Mouse (Mus musculus) heart, embryonic 11.5 days (tissue): ENCODE results near the gene Coro1c. TPM values are rescaled to one million over a fixed set of nuclear protein-coding genes. Genes with fewer than 3 reads are reported as not detected.

Source experiments
- ATAC-seq: fragments of 200-750 bp; cut with Nextera tagmentation; replicated peaks from 2 replicates; pipeline ENCODE4 v1.8.0; 2017; ENCODE audit warnings: moderate library complexity; ENCODE audit not compliant: insufficient number of reproducible peaks, low FRiP score, low TSS enrichment
- H3K27ac ChIP-seq: fragments of 300-500 bp; sonication (generic); 2 replicates; pipeline ENCODE4 v1.5.1; 2014; ENCODE audit warnings: mild to moderate bottlenecking, low read depth, low read length
- H3K27me3 ChIP-seq: fragments of 300-500 bp; sonication (generic); 2 replicates; pipeline ENCODE4 v1.6.1; 2014; ENCODE audit warnings: mild to moderate bottlenecking, low read length, mixed read lengths; ENCODE audit not compliant: control insufficient read depth, insufficient read depth
- H3K36me3 ChIP-seq: fragments of 300-500 bp; sonication (generic); 2 replicates; pipeline ENCODE4 v1.6.1; 2014; ENCODE audit warnings: mild to moderate bottlenecking, low read length, moderate library complexity, mixed read lengths; ENCODE audit not compliant: control insufficient read depth, insufficient read depth
- H3K4me1 ChIP-seq: fragments of 300-500 bp; sonication (generic); 2 replicates; pipeline ENCODE4 v1.6.1; 2014; ENCODE audit warnings: low read length; ENCODE audit not compliant: control insufficient read depth, insufficient read depth
- H3K4me2 ChIP-seq: fragments of 300-500 bp; sonication (generic); 2 replicates; pipeline ENCODE4 v1.6.1; 2014; ENCODE audit warnings: mild to moderate bottlenecking, moderate library complexity
- H3K4me3 ChIP-seq: fragments of 300-500 bp; sonication (generic); 2 replicates; pipeline ENCODE4 v1.5.1; 2014; ENCODE audit warnings: low read depth, low read length
- H3K9ac ChIP-seq: fragments of 300-500 bp; sonication (generic); 2 replicates; pipeline ENCODE4 v1.6.1; 2014; ENCODE audit warnings: mild to moderate bottlenecking, low read depth, low read length, moderate library complexity
- H3K9me3 ChIP-seq: fragments of 300-500 bp; sonication (generic); replicated peaks from 2 replicates; pipeline ENCODE4 v1.6.1; 2016; ENCODE audit warnings: low read length; ENCODE audit not compliant: control insufficient read depth
- WGBS: fragments of 180-500 bp; shearing (Covaris S2); extraction: QIAGEN DNeasy Blood & Tissue Kit; methylation state at CpG from one replicate; pipeline ENCODE4 v1.1.7; 2014; ENCODE audit not compliant: insufficient replicate concordance; 5-methylcytosine and 5-hydroxymethylcytosine counted together
- polyA plus RNA-seq: library from polyadenylated mRNA; unstranded; fragments of >200 nt; fragmentation: Nextera tagmentation; extraction: Ambion mirVana; gene quantifications from 2 replicates; pipeline ENCODE4 v1.2.1, GENCODE M21; 2014

The Coro1c gene
- polyA plus RNA-seq, 1 experiment from 2014 or later = 113 TPM

GRCm38 (mm10) chr5:113950133-113950532 is 41.6 kb upstream of the Coro1c start:
- no peak for ATAC-seq
- Histone ChIP-seq H3K4me1 (peaks cover 34% of the 10 kb centered on the region), H3K4me3 (no peak overlapping the region), H3K9ac (no peak overlapping the region), H3K36me3 (peaks cover 21% of the 10 kb centered on the region), H3K27ac (0 out of 2 replicates have a peak overlapping the region, but pooled peaks have one; percentile 87), H3K4me2 (no peak overlapping the region), H3K9me3 (no peaks in the 10 kb centered on the region), H3K27me3 (no peaks in the 10 kb centered on the region)
- WGBS = 88% methylated on average over 17 of the region's 17 CpGs

GRCm38 (mm10) chr5:113947280-113947679 is 38.7 kb upstream of the Coro1c start:
- H3K4me1 ChIP-seq = peaks cover 20% of the 10 kb centered on the region
- H3K27me3 ChIP-seq = no peaks in the 10 kb centered on the region
- H3K9me3 ChIP-seq = no peaks in the 10 kb centered on the region
- H3K27ac ChIP-seq = no peak overlapping the region
- no peak for ATAC-seq
- H3K4me2 ChIP-seq = no peak overlapping the region
- H3K36me3 ChIP-seq = peaks cover 45% of the 10 kb centered on the region
- no peak overlapping the region for H3K9ac ChIP-seq
- 59% methylated on average over 2 of the region's 2 CpGs for WGBS
- no peak overlapping the region for H3K4me3 ChIP-seq

- 86% methylated on average over 6 of the region's 6 CpGs for WGBS
- ATAC-seq = no peak
- no peaks in the 10 kb centered on the region for H3K27me3 ChIP-seq
- peaks cover 52% of the 10 kb centered on the region for H3K36me3 ChIP-seq
- no peak overlapping the region for H3K4me3 ChIP-seq
- H3K9me3 ChIP-seq = no peaks in the 10 kb centered on the region
- H3K4me2 ChIP-seq = no peak overlapping the region
- H3K27ac ChIP-seq = no peak overlapping the region
- no peak overlapping the region for H3K9ac ChIP-seq
- peaks cover under 1% of the 10 kb centered on the region; the same call in 1 of the 2 replicates for H3K4me1 ChIP-seq
Measured at GRCm38 (mm10) chr5:113945126-113945525, 36.6 kb upstream of the Coro1c start.

DNA sequence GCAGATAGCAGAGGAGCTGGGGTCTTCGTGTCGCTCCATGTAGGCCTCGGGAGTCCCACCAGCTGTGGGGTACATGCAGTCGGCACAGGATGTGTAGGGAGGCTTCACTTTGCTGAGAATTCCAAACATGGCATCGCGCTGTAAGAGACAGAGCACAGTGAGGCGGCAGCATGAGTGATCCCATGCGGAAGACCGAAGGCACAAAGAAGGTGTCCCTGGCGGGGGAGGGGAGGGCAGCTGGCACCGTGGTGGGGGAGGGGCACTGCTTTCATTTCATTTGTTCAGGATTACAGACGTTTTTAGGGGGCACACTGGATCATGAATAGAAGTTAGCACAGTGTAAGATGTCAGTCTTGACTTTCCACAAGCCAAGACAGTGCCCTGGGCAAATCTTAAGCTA is 34.8 kb upstream of the Coro1c start:
- H3K27ac ChIP-seq = no peak overlapping the region
- H3K9ac ChIP-seq = no peak overlapping the region
- H3K4me3 ChIP-seq = no peak overlapping the region
- H3K36me3 ChIP-seq = peaks cover 42% of the 10 kb centered on the region
- H3K4me1 ChIP-seq = peaks cover 3% of the 10 kb centered on the region; the same call in 1 of the 2 replicates
- ATAC-seq = no peak
- no peaks in the 10 kb centered on the region for H3K27me3 ChIP-seq
- H3K4me2 ChIP-seq = no peak overlapping the region
- WGBS = 77% methylated on average over 12 of the region's 12 CpGs
- H3K9me3 ChIP-seq = no peaks in the 10 kb centered on the region

- H3K27me3 ChIP-seq = no peaks in the 10 kb centered on the region
- H3K27ac ChIP-seq = no peak overlapping the region
- no peak overlapping the region for H3K9ac ChIP-seq
- H3K36me3 ChIP-seq = peaks cover 42% of the 10 kb centered on the region
- H3K4me3 ChIP-seq = no peak overlapping the region
- peaks cover 11% of the 10 kb centered on the region for H3K4me1 ChIP-seq
- WGBS = 84% methylated on average over 12 of the region's 12 CpGs
- H3K4me2 ChIP-seq = no peak overlapping the region
- ATAC-seq = no peak
- no peaks in the 10 kb centered on the region for H3K9me3 ChIP-seq
Measured at GRCm38 (mm10) chr5:113942580-113942979, 34.0 kb upstream of the Coro1c start.

DNA sequence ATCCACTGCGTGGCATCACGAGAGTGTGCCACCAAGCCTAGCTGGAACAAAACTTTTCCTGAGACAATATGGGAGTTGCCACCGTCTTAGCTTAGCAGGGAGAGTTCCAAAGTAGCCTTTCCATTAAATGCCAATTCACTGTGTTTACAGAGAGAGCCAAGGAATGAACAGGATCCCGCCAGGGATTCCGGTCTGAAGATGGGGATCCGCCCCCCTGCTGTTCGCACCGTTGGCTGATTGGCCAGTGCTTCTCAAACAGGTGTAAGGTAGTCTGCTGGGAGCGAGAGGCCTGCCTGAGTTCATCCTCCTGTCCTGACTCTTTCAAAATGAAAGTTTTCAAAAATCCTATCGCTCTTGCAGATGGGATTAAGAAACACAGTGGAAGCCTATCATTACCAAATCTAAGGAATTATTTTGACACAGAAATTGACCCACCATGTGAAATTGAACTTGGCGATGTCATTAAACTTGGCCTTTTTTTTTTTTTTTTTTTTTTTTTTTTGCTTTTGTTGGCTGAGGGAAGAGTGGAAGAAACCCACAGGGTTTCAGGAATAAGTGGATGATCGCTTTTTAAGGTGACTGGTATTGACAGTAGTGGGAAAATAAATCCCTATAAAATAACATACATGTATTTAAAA is 30.8 kb upstream of the Coro1c start:
- Histone ChIP-seq H3K27ac (no peak overlapping the region), H3K4me3 (no peak overlapping the region), H3K9ac (no peak overlapping the region), H3K4me1 (peaks cover 20% of the 10 kb centered on the region), H3K4me2 (no peak overlapping the region), H3K36me3 (peaks cover 28% of the 10 kb centered on the region), H3K9me3 (no peaks in the 10 kb centered on the region), H3K27me3 (no peaks in the 10 kb centered on the region)
- WGBS = 54% methylated on average over 12 of the region's 12 CpGs
- ATAC-seq = no peak

DNA sequence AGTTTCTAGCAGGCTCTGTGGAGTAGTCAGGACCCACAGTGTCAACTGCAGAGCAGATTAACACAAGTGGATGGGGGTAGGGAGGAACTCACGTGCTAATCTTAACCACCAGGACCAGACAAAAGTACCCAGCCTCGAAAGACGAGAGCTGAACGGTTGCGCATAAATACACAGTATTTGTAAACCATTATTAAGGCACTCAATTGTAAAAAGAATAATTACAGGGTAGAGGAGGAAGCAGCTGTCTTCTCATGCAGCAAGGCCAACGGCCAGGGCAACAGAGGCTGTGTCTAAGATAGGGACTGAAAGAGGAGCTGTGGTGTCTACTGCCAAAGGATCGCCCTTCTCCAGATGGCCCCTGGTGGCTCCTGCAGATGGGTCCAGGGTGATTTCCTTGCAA is 29.1 kb upstream of the Coro1c start:
- no peaks in the 10 kb centered on the region for H3K9me3 ChIP-seq
- peaks cover 27% of the 10 kb centered on the region for H3K4me1 ChIP-seq
- peaks cover 12% of the 10 kb centered on the region for H3K36me3 ChIP-seq
- H3K27me3 ChIP-seq = no peaks in the 10 kb centered on the region
- peak overlapping the region; percentile 14; the same call in 1 of the 2 replicates for H3K4me2 ChIP-seq
- H3K9ac ChIP-seq = 0 out of 2 replicates have a peak overlapping the region, but pooled peaks have one; percentile 16
- peak overlapping the region; percentile 62 for H3K27ac ChIP-seq
- no peak overlapping the region for H3K4me3 ChIP-seq
- 41% methylated on average over 7 of the region's 7 CpGs for WGBS
- no peak for ATAC-seq

DNA sequence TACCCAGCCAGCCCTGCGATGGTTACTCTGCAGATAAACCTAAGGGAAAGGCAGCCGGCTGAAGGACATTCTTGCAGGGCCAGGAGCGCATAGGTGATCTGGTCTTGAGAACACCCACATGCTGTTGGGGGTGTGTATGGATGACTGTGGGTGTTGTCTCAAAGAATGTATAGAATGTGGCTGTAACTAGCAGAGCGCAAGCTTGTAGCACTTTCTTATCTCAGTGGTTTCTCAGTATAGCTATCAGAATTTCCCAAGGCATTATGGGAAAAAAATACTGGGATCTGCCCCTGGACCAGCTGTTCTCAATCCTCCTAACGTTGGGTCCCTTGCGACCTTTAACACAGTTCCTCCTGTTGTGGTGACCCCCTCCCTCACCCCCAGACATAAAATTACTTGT is 25.3 kb upstream of the Coro1c start:
- H3K4me1 ChIP-seq = peaks cover 37% of the 10 kb centered on the region
- no peak overlapping the region for H3K4me3 ChIP-seq
- no peaks in the 10 kb centered on the region for H3K36me3 ChIP-seq
- 0 out of 2 replicates have a peak overlapping the region, but pooled peaks have one; percentile 24 for H3K27ac ChIP-seq
- WGBS = 31% methylated on average over 6 of the region's 6 CpGs
- H3K9me3 ChIP-seq = no peaks in the 10 kb centered on the region
- no peak for ATAC-seq
- no peaks in the 10 kb centered on the region for H3K27me3 ChIP-seq
- no peak overlapping the region for H3K9ac ChIP-seq
- H3K4me2 ChIP-seq = peak overlapping the region; percentile 31; the same call in 1 of the 2 replicates

GRCm38 (mm10) chr5:113933480-113933879 is 24.9 kb upstream of the Coro1c start:
- H3K4me2 ChIP-seq = peak overlapping the region; percentile 31; the same call in 1 of the 2 replicates
- 74% methylated on average over 4 of the region's 4 CpGs for WGBS
- no peaks in the 10 kb centered on the region for H3K27me3 ChIP-seq
- peaks cover 35% of the 10 kb centered on the region for H3K4me1 ChIP-seq
- H3K36me3 ChIP-seq = no peaks in the 10 kb centered on the region
- peak overlapping the region; percentile 24; the same call in 1 of the 2 replicates for H3K27ac ChIP-seq
- no peaks in the 10 kb centered on the region for H3K9me3 ChIP-seq
- H3K4me3 ChIP-seq = no peak overlapping the region
- no peak overlapping the region for H3K9ac ChIP-seq
- no peak for ATAC-seq
